Mouse (Mus musculus) spleen, postnatal 4 days (tissue): Measurements from ENCODE around the gene Rhot2.
A peak's percentile ranks its signal among the peaks of the same experiment; 100 is the strongest.

Experiments
- DNase-seq, 2 experiments: peaks; one replicate each; pipeline ENCODE4 v3.0.0; 2022; ENCODE audit warnings: low spot score in 2 of 2

The Rhot2 gene

GRCm38 (mm10) chr17:25796951-25797369 is 47.7 kb downstream of the Rhot2 start, which contains the start of gene Metrn:
Gene Metrn, minus strand, starts transcription at chr17:25797136.
- DNase-seq: peak; percentile 88 to 93

- DNase-seq: peak in 1 of 2 experiments; percentile 74
Measured at GRCm38 (mm10) chr17:25796211-25796771, 48.4 kb downstream of the Rhot2 start.

- no peak for DNase-seq
Measured at GRCm38 (mm10) chr17:25795609-25796092, 49.0 kb downstream of the Rhot2 start, which contains the start of gene AC134908.4. Gene AC134908.4, minus strand, starts transcription at chr17:25795659.

GRCm38 (mm10) chr17:25794998-25795397 is 49.7 kb downstream of the Rhot2 start:
- DNase-seq: no peak

- DNase-seq: no peak
Measured at GRCm38 (mm10) chr17:25794197-25794596, 50.5 kb downstream of the Rhot2 start.

GRCm38 (mm10) chr17:25792615-25793014 is 52.0 kb downstream of the Rhot2 start, which contains the start of gene Fam173a:
Gene Fam173a, minus strand, starts transcription at chr17:25792901.
- peak; percentile 75 to 86 for DNase-seq

GRCm38 (mm10) chr17:25791843-25792527 is 52.7 kb downstream of the Rhot2 start:
- DNase-seq: peak; percentile 89 to 95

GRCm38 (mm10) chr17:25791320-25791842 is 53.3 kb downstream of the Rhot2 start:
- no peak for DNase-seq
